Mouse (Mus musculus): Measurements from ENCODE around the gene Selp. TPM values are rescaled to one million over a fixed set of nuclear protein-coding genes. Genes with fewer than 3 reads are reported as not detected.

Selp gene
- polyA plus RNA-seq (2014; fragmentation: Illumina TruSeq; extraction: RNeasy Lipid Tissue Mini Kit (QIAGEN cat#74804); ENCODE audit: low read depth, low replicate concordance), result 0.76 TPM

DNA sequence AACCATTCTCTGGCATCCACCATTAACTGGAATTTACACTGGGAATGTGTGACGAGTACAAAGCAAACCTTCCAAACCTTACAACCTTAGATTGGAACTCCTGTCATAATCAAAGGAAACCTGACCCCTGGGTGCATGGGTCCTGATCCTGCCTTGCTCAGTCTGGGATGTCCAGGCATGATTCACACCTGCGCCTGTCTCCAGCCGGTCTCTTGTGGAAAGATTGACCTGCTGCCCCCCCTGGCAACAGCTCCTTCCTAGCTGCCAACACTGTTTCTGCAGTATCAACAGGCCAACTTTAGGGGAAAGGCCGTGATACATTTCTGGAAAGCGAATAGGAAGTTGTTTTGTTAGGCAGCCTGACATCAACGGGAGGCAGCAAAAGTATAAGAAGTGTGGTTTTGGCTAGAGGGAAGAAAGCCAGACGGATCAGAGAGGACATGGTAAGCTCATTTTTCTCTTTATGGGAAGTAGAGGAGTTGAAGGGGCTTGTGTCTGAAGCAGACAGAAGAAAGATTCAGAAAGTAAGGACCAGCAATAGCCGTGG, at the start of gene Selp:
Selp (plus strand) TSS at position 318 of the 547 bp plus-strand sequence.

GRCm38 (mm10) chr1:164151387-164152088, 36.5 kb downstream of the Selp start, which contains the start of gene F5:
Gene F5, plus strand, starts transcription at chr1:164151838.

Other genes starting within 250 kb of the Selp start
- gene Scyl3, start 186.2 kb upstream of the Selp start, polyA plus RNA-seq (2014; fragmentation: Illumina TruSeq; extraction: RNeasy Lipid Tissue Mini Kit (QIAGEN cat#74804); ENCODE audit: low read depth, low replicate concordance), result 18.0 TPM
- 22.5 TPM for gene BC055324, start 120.5 kb upstream of the Selp start, polyA plus RNA-seq (2014; fragmentation: Illumina TruSeq; extraction: RNeasy Lipid Tissue Mini Kit (QIAGEN cat#74804); ENCODE audit: low read depth, low replicate concordance)
- gene Mettl18, start 120.4 kb upstream of the Selp start, polyA plus RNA-seq (2014; fragmentation: Illumina TruSeq; extraction: RNeasy Lipid Tissue Mini Kit (QIAGEN cat#74804); ENCODE audit: low read depth, low replicate concordance), result 7.6 TPM
- 1.8 TPM for gene Sele, start 67.0 kb upstream of the Selp start, polyA plus RNA-seq (2014; fragmentation: Illumina TruSeq; extraction: RNeasy Lipid Tissue Mini Kit (QIAGEN cat#74804); ENCODE audit: low read depth, low replicate concordance)
- 10.5 TPM for gene Sell, start 53.3 kb upstream of the Selp start, polyA plus RNA-seq (2014; fragmentation: Illumina TruSeq; extraction: RNeasy Lipid Tissue Mini Kit (QIAGEN cat#74804); ENCODE audit: low read depth, low replicate concordance)
- 7.7 TPM for gene F5, start 36.6 kb downstream of the Selp start, polyA plus RNA-seq (2014; fragmentation: Illumina TruSeq; extraction: RNeasy Lipid Tissue Mini Kit (QIAGEN cat#74804); ENCODE audit: low read depth, low replicate concordance)
- gene Slc19a2, start 133.8 kb downstream of the Selp start, polyA plus RNA-seq (2014; fragmentation: Illumina TruSeq; extraction: RNeasy Lipid Tissue Mini Kit (QIAGEN cat#74804); ENCODE audit: low read depth, low replicate concordance), result 21.9 TPM
- gene Ccdc181, start 160.3 kb downstream of the Selp start, polyA plus RNA-seq (2014; fragmentation: Illumina TruSeq; extraction: RNeasy Lipid Tissue Mini Kit (QIAGEN cat#74804); ENCODE audit: low read depth, low replicate concordance), result 712 TPM
- gene Nme7, start 188.9 kb downstream of the Selp start, polyA plus RNA-seq (2014; fragmentation: Illumina TruSeq; extraction: RNeasy Lipid Tissue Mini Kit (QIAGEN cat#74804); ENCODE audit: low read depth, low replicate concordance), result 146 TPM
- 66.9 TPM for gene Blzf1, start 192.2 kb downstream of the Selp start, polyA plus RNA-seq (2014; fragmentation: Illumina TruSeq; extraction: RNeasy Lipid Tissue Mini Kit (QIAGEN cat#74804); ENCODE audit: low read depth, low replicate concordance)

All from testis, adult 10 weeks (tissue).